Mouse (Mus musculus) heart, embryonic 16.5 days (tissue): ENCODE data around the gene Jam3. TPM values are rescaled to one million over a fixed set of nuclear protein-coding genes. Genes with fewer than 3 reads are reported as not detected.

Source experiments
- ATAC-seq: fragments of 200-750 bp; cut with Nextera tagmentation; replicated peaks from 2 replicates; pipeline ENCODE4 v1.8.0; 2017; ENCODE audit warnings: moderate number of reproducible peaks; ENCODE audit not compliant: insufficient read depth, low FRiP score; ENCODE audit errors: extremely low read depth
- H3K27ac ChIP-seq: fragments of 300-500 bp; sonication (generic); 2 replicates; pipeline ENCODE4 v1.5.1; 2014; ENCODE audit warnings: mild to moderate bottlenecking, low read length, control low read depth, moderate library complexity
- H3K27me3 ChIP-seq: fragments of 300-500 bp; sonication (generic); 2 replicates; pipeline ENCODE4 v1.6.1; 2014; ENCODE audit warnings: low read length, mixed read lengths; ENCODE audit not compliant: control insufficient read depth, insufficient read depth
- H3K36me3 ChIP-seq: fragments of 300-500 bp; sonication (generic); 2 replicates; pipeline ENCODE4 v1.6.1; 2014; ENCODE audit not compliant: control insufficient read depth, insufficient read depth
- H3K4me1 ChIP-seq: fragments of 300-500 bp; sonication (generic); 2 replicates; pipeline ENCODE4 v1.6.1; 2014; ENCODE audit warnings: low read length, mixed read lengths; ENCODE audit not compliant: control insufficient read depth, insufficient read depth
- H3K4me2 ChIP-seq: fragments of 300-500 bp; sonication (generic); 2 replicates; pipeline ENCODE4 v1.6.1; 2014; ENCODE audit warnings: low read depth, mild to moderate bottlenecking, control low read depth, low read length
- H3K4me3 ChIP-seq: fragments of 300-500 bp; sonication (generic); 2 replicates; pipeline ENCODE4 v1.5.1; 2014; ENCODE audit warnings: mild to moderate bottlenecking, control low read depth, low read length
- H3K9ac ChIP-seq: fragments of 300-500 bp; sonication (generic); 2 replicates; pipeline ENCODE4 v1.6.1; 2014; ENCODE audit warnings: low read length, control low read depth
- H3K9me3 ChIP-seq: fragments of 300-500 bp; sonication (generic); replicated peaks from 2 replicates; pipeline ENCODE4 v1.6.1; 2016; ENCODE audit warnings: low read length; ENCODE audit not compliant: control insufficient read depth
- WGBS: fragments of 180-500 bp; shearing (Covaris S2); extraction: QIAGEN DNeasy Blood & Tissue Kit; methylation state at CpG from one replicate; pipeline ENCODE4 v1.1.7; 2014; 5-methylcytosine and 5-hydroxymethylcytosine counted together
- polyA plus RNA-seq: library from polyadenylated mRNA; unstranded; fragments of >200 nt; fragmentation: Nextera tagmentation; extraction: Ambion mirVana; gene quantifications from 2 replicates; pipeline ENCODE4 v1.2.1, GENCODE M21; 2015

Gene Jam3
- polyA plus RNA-seq, 1 experiment from 2014 or later, result 40.0 TPM

DNA sequence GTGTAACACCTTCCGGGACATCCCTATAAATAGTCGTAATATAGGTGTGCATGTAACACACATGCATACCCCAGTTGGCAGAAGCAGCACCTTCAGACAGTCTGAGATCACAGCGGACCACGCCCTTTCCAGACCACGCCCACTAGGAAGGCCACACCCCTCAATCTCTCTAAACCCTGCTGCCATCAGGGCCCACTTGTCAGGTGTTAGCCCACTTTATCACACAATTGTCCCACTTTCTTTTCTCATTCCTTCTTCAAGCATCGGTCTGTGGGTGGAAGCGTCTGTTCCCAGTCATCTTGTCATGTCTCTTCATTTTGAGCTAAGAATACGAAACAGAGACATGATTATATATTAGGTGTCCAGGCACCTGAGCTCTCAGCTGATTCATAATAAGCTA lies 35.2 kb upstream of the Jam3 start:
- Histone ChIP-seq H3K9ac (no peak overlapping the region), H3K4me3 (no peak overlapping the region), H3K27me3 (no peaks in the 10 kb centered on the region), H3K4me1 (peaks cover 28% of the 10 kb centered on the region), H3K36me3 (no peaks in the 10 kb centered on the region), H3K27ac (no peak overlapping the region), H3K4me2 (no peak overlapping the region), H3K9me3 (no peaks in the 10 kb centered on the region)
- 71% methylated on average over 8 of the region's 8 CpGs for WGBS
- ATAC-seq, result no peak

- no peak for ATAC-seq
- H3K9me3 ChIP-seq, result no peaks in the 10 kb centered on the region
- H3K36me3 ChIP-seq, result no peaks in the 10 kb centered on the region
- no peak overlapping the region for H3K4me2 ChIP-seq
- no peak overlapping the region for H3K4me3 ChIP-seq
- H3K9ac ChIP-seq, result no peak overlapping the region
- WGBS, result 35% methylated on average over 2 of the region's 2 CpGs
- H3K27ac ChIP-seq, result no peak overlapping the region
- peaks cover 28% of the 10 kb centered on the region for H3K4me1 ChIP-seq
- H3K27me3 ChIP-seq, result no peaks in the 10 kb centered on the region
These were observed 34.1 kb upstream of the Jam3 start for GRCm38 (mm10) chr9:27189306-27189705.

- Histone ChIP-seq H3K9me3 (no peaks in the 10 kb centered on the region), H3K4me3 (no peak overlapping the region), H3K4me2 (no peak overlapping the region), H3K9ac (no peak overlapping the region), H3K27me3 (no peaks in the 10 kb centered on the region), H3K27ac (no peak overlapping the region), H3K4me1 (peaks cover 28% of the 10 kb centered on the region), H3K36me3 (no peaks in the 10 kb centered on the region)
- no peak for ATAC-seq
- 85% methylated on average over 7 of the region's 7 CpGs for WGBS
These were observed 33.5 kb upstream of the Jam3 start for GRCm38 (mm10) chr9:27188677-27189241.

DNA sequence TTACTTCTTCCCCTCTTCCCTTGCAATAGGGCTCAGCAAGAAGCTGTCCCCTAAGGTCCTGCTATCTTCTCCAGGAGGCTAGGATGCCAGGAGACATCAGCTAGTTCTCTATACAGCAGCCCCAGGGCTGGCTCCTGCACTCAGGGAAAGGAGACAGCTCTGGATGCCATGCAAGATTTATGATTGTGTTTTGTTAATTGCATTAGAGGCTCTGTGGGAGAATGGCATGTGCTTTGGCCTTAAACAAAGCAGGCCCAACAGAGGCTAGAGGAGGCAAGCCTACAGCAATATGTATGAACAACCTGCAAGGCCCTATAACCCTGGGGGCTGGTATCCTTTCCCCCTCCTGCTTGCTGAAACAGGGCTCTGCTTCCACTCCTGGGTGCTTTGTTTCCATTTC lies 30.6 kb upstream of the Jam3 start:
- Histone ChIP-seq H3K4me2 (no peak overlapping the region), H3K9ac (no peak overlapping the region), H3K9me3 (no peaks in the 10 kb centered on the region), H3K4me1 (peaks cover 8% of the 10 kb centered on the region), H3K27ac (no peak overlapping the region), H3K4me3 (no peak overlapping the region), H3K36me3 (no peaks in the 10 kb centered on the region), H3K27me3 (no peaks in the 10 kb centered on the region)
- no peak for ATAC-seq

- no peaks in the 10 kb centered on the region for H3K36me3 ChIP-seq
- H3K27ac ChIP-seq, result no peak overlapping the region
- no peak for ATAC-seq
- no peaks in the 10 kb centered on the region for H3K27me3 ChIP-seq
- peaks cover under 1% of the 10 kb centered on the region; the same call in 1 of the 2 replicates for H3K4me1 ChIP-seq
- H3K4me3 ChIP-seq, result no peak overlapping the region
- no peaks in the 10 kb centered on the region for H3K9me3 ChIP-seq
- H3K4me2 ChIP-seq, result no peak overlapping the region
- 73% methylated on average over 5 of the region's 5 CpGs for WGBS
- no peak overlapping the region for H3K9ac ChIP-seq
These were observed 26.9 kb upstream of the Jam3 start for GRCm38 (mm10) chr9:27182087-27182486.

DNA sequence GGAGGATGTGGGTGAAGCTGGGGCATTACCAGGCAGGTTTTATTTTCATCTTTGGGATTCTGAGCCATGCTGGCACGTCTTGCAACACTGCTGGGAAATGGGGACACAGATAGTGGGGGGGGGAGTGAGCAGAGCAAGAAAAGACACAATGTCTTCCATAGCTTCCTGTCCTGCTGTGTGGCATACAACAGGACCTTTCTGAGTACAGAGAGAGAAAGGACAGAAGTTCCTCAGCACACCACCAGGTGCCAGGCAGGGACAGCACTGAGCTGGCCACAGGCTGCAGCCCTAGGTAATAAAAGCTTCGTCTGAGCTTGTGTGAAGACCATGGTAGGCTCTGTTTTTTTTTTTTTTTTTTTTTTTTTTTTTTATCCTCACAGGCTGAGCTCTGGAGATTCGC lies 25.3 kb upstream of the Jam3 start:
- ATAC-seq, result no peak
- no peak overlapping the region for H3K4me2 ChIP-seq
- no peak overlapping the region for H3K27ac ChIP-seq
- H3K9me3 ChIP-seq, result no peaks in the 10 kb centered on the region
- H3K4me3 ChIP-seq, result no peak overlapping the region
- H3K9ac ChIP-seq, result no peak overlapping the region
- no peaks in the 10 kb centered on the region for H3K4me1 ChIP-seq
- no peaks in the 10 kb centered on the region for H3K36me3 ChIP-seq
- no peaks in the 10 kb centered on the region for H3K27me3 ChIP-seq
- 48% methylated on average over 3 of the region's 3 CpGs for WGBS

GRCm38 (mm10) chr9:27178935-27179334 lies 23.7 kb upstream of the Jam3 start:
- no peaks in the 10 kb centered on the region for H3K9me3 ChIP-seq
- no peak for ATAC-seq
- no peak overlapping the region for H3K9ac ChIP-seq
- H3K27ac ChIP-seq, result no peak overlapping the region
- WGBS, result 57% methylated on average over 4 of the region's 4 CpGs
- no peak overlapping the region for H3K4me3 ChIP-seq
- H3K4me1 ChIP-seq, result no peaks in the 10 kb centered on the region
- no peaks in the 10 kb centered on the region for H3K27me3 ChIP-seq
- no peaks in the 10 kb centered on the region for H3K36me3 ChIP-seq
- H3K4me2 ChIP-seq, result no peak overlapping the region

- no peak overlapping the region for H3K9ac ChIP-seq
- 3% methylated on average over 2 of the region's 2 CpGs for WGBS
- H3K9me3 ChIP-seq, result no peaks in the 10 kb centered on the region
- no peak overlapping the region for H3K4me3 ChIP-seq
- no peaks in the 10 kb centered on the region for H3K4me1 ChIP-seq
- ATAC-seq, result 0 out of 2 replicates have a peak, but pooled peaks have one; percentile 67
- no peak overlapping the region for H3K4me2 ChIP-seq
- H3K27me3 ChIP-seq, result no peaks in the 10 kb centered on the region
- no peak overlapping the region for H3K27ac ChIP-seq
- H3K36me3 ChIP-seq, result no peaks in the 10 kb centered on the region
These were observed 20.9 kb upstream of the Jam3 start for GRCm38 (mm10) chr9:27176154-27176553.

DNA sequence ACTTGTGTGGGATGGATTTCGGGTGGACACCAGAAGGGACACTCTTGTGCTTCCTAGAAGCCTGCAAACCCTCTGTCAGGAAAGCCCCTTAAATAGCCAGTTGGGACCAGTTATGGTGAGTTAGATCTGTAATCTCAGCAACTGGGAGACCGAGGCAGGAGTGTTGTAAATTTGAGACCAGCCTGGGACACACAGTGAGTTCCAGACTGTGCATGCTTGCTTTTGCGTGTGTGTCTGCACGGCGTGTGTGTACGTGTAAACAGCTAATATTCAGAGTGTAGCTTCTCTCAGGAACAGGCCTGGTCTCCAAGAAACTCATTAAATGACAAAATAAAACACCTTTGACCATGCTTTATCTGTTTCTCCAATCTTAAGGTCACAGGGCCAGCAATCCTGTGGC lies 20.5 kb upstream of the Jam3 start:
- no peak overlapping the region for H3K4me3 ChIP-seq
- WGBS, result 89% methylated on average over 6 of the region's 6 CpGs
- no peaks in the 10 kb centered on the region for H3K9me3 ChIP-seq
- no peak overlapping the region for H3K9ac ChIP-seq
- H3K36me3 ChIP-seq, result no peaks in the 10 kb centered on the region
- no peaks in the 10 kb centered on the region for H3K27me3 ChIP-seq
- ATAC-seq, result no peak
- H3K4me1 ChIP-seq, result no peaks in the 10 kb centered on the region
- no peak overlapping the region for H3K27ac ChIP-seq
- no peak overlapping the region for H3K4me2 ChIP-seq
